Mouse (Mus musculus) small intestine, adult 2 months (tissue): ENCODE results near the gene Vmn1r54. TPM values are rescaled to one million over a fixed set of nuclear protein-coding genes. Genes with fewer than 3 reads are reported as not detected.
"Not testable (repeated sequence)": the region's sequence is repeated elsewhere in the genome, so short reads cannot be mapped to it uniquely, and the experiment has no call there.

ENCODE experiments used
- H3K27ac ChIP-seq: fragments of 200-500 bp; 2 replicates; pipeline ENCODE4 v1.5.1; 2012; ENCODE audit warnings: low read depth, low read length, control low read depth, inconsistent platforms; ENCODE audit not compliant: insufficient read depth
- H3K27me3 ChIP-seq: fragments of 200-500 bp; 2 replicates; pipeline ENCODE4 v1.6.1; 2012; ENCODE audit warnings: mild to moderate bottlenecking, moderate library complexity, low read length, inconsistent platforms; ENCODE audit not compliant: control insufficient read depth, insufficient read depth
- H3K36me3 ChIP-seq: fragments of 200-500 bp; 2 replicates; pipeline ENCODE4 v1.6.1; 2012; ENCODE audit warnings: mild to moderate bottlenecking, low read length, control low read depth, inconsistent platforms; ENCODE audit not compliant: control insufficient read depth, insufficient read depth
- H3K4me1 ChIP-seq: fragments of 200-500 bp; 2 replicates; pipeline ENCODE4 v1.6.1; 2012; ENCODE audit warnings: low read length, inconsistent platforms, mixed read lengths; ENCODE audit not compliant: control insufficient read depth, insufficient read depth, insufficient read length
- H3K4me3 ChIP-seq: fragments of 200-500 bp; 2 replicates; pipeline ENCODE4 v1.5.1; 2012; ENCODE audit warnings: low read depth, mild to moderate bottlenecking, control low read depth, inconsistent platforms, low read length, moderate library complexity
- CTCF ChIP-seq: fragments of 200-500 bp; IDR thresholded peaks from 2 replicates; pipeline ENCODE4 v1.5.1; 2012; ENCODE audit warnings: low read depth, mild to moderate bottlenecking, control low read depth, inconsistent platforms, low read length, moderate library complexity, mixed read lengths; ENCODE audit not compliant: insufficient replicate concordance, insufficient read length; ENCODE audit errors: extremely low read depth
- POLR2A ChIP-seq: fragments of 200-500 bp; IDR thresholded peaks from 2 replicates; pipeline ENCODE4 v1.6.1; 2012; ENCODE audit warnings: low read depth, mild to moderate bottlenecking, control low read depth, inconsistent platforms, low read length, moderate library complexity
- WGBS: fragments of 180-500 bp; shearing (Covaris S2); methylation state at CpG from one replicate; pipeline ENCODE4 v1.1.7; 2018; 5-methylcytosine and 5-hydroxymethylcytosine counted together
- polyA plus RNA-seq: library from polyadenylated mRNA; depleted of rRNA; stranded (reverse); fragments of >200 nt; gene quantifications from 2 replicates; pipeline ENCODE4 v1.2.3, GENCODE M21; 2012; rRNA removed

Gene Vmn1r54
- not detected in 2 replicates for polyA plus RNA-seq

DNA sequence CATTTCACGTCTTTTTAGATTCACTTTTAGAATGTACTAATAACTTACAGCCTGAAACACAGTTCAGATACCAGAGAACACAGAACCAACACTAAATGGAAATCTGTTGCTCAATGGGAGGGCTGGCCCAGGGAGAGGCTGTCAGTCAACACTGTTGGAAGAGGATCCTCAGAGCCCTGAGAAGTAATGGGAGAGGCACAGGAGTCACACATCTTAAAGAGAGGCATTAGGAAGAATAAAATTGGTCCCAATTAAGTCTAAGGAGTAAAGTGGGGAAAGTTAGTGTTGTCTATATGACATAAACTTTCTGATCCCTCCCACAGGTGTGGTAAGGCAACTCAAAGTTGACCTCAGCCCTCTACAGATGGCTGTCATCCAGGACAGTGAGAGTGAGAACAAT, at the start of gene Vmn1r54:
Vmn1r54 (plus strand) TSS at position 301 of the 400 bp plus-strand sequence.
- H3K4me1 ChIP-seq = no peaks in the 10 kb centered on the region
- no peak within 1 kb of the TSS for H3K4me3 ChIP-seq
- H3K27ac ChIP-seq = no peak within 1 kb of the TSS
- H3K36me3 ChIP-seq = no peaks in the 10 kb centered on the region
- H3K27me3 ChIP-seq = no peaks in the 10 kb centered on the region
- 72% methylated on average over 1 of the region's 1 CpGs for WGBS
- TF ChIP-seq POLR2A (no peak), CTCF (no peak)

DNA sequence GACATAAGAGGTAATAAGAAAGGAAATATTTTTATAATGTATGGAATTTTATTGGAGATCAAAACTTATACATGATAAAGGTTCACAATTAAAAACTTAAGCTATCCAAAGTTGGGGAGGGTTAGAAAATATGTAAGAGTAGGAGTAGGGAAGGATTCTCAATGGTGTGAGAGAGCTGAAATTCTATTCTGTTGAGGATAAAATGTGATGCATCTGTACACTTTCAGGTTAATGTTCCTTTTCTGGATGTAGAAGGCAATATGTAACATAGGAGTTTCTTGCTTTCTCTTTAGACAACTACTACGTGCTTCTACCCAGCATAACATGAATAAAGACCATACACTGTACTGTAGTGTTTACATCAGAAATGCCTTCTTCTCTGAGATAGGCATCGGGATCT, 43.6 kb upstream of the Vmn1r54 start, which contains the start of gene V1ra8:
V1ra8 (plus strand) TSS at position 301 of the 400 bp plus-strand sequence.
- not testable (repeated sequence) for H3K4me1 ChIP-seq, H3K27ac ChIP-seq, H3K36me3 ChIP-seq, H3K4me3 ChIP-seq, H3K27me3 ChIP-seq
- WGBS = 81% methylated on average over 2 of the region's 2 CpGs

DNA sequence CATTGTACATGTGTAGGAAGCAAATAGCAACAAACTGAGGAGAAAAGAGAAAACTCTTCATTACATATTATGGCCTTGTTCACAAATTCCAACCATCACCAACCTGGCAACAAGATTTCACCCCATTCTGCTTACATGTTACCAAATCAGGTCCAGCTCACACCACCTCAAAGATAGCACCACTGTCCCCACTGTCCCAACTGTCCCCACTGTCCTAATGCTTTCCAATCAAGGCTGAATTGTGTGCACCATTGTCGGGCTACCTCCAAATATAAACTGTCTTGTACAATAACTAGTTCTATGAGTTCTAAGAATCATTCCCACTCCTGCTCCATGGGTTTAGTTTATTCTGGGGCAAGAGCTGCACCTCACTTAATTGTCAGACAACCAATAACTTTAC, 21.8 kb upstream of the Vmn1r54 start, which contains the start of gene Vmn1r53:
Vmn1r53 (minus strand) TSS at position 101 of the 400 bp plus-strand sequence.
- Histone ChIP-seq H3K4me1 (no peaks in the 10 kb centered on the region), H3K4me3 (no peak within 1 kb of the TSS), H3K27ac (no peak within 1 kb of the TSS), H3K36me3 (no peaks in the 10 kb centered on the region), H3K27me3 (no peaks in the 10 kb centered on the region)
- WGBS = 69% methylated on average over 1 of the region's 1 CpGs
- TF ChIP-seq POLR2A (no peak), CTCF (no peak)

- H3K27ac ChIP-seq, H3K36me3 ChIP-seq, H3K27me3 ChIP-seq, H3K4me3 ChIP-seq, H3K4me1 ChIP-seq: not testable (repeated sequence)
- 66% methylated on average over 4 of the region's 4 CpGs for WGBS
Observed at GRCm38 (mm10) chr6:90232114-90232513, 14.0 kb upstream of the Vmn1r54 start.

GRCm38 (mm10) chr6:90232681-90233080, 13.4 kb upstream of the Vmn1r54 start:
- H3K36me3 ChIP-seq = no peaks in the 10 kb centered on the region
- no peaks in the 10 kb centered on the region for H3K4me1 ChIP-seq
- H3K27ac ChIP-seq = no peak overlapping the region
- peak overlapping the region; percentile 55; the same call in 1 of the 2 replicates for H3K4me3 ChIP-seq
- WGBS = 59% methylated on average over 27 of the region's 27 CpGs
- TF ChIP-seq POLR2A (no peak), CTCF (no peak)
- no peaks in the 10 kb centered on the region for H3K27me3 ChIP-seq

DNA sequence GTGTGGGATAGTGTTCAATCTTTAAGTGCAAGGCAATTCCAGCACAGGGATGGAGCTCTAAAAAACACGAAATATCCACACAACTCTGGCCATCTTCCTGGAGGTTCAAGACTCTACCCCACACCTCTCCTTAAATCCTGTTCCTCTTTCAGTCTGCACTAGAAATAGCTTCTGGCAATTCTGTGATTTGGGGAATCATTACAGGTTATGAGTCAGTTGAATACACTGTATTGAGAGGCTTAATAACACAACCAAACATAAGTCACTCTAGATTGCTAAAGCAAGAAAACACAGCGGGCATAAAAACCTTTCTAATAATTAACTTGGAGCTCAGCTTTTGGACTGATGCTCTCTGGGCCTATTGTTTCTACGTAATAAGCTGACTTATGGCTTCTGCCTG, 2.1 kb upstream of the Vmn1r54 start:
- H3K36me3 ChIP-seq = no peaks in the 10 kb centered on the region
- no peak overlapping the region for H3K27ac ChIP-seq
- H3K4me3 ChIP-seq = no peak overlapping the region
- no peaks in the 10 kb centered on the region for H3K4me1 ChIP-seq
- WGBS = 54% methylated on average over 3 of the region's 3 CpGs
- TF ChIP-seq POLR2A (no peak), CTCF (no peak)
- no peaks in the 10 kb centered on the region for H3K27me3 ChIP-seq

DNA sequence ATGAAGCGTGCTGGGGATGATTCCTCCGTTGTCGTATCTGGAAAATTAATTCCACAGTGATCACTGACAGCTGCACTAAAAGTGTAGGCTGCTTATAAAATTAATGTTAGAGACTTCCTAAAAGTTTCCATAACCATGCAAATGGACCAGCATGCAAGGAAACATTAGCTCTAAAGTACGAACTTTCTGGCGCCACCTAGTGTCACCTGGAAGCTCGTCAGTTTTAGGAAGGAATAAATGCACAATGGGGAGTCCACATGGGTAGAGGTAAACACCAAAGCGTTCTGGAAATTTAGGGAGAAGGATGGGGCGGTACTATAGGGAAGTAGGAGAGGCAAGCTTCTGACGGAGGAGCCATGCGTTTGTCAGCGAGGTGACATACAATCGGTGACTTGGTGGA, 42.2 kb downstream of the Vmn1r54 start:
- Histone ChIP-seq H3K27ac (no peak overlapping the region), H3K4me3 (no peak overlapping the region), H3K36me3 (no peaks in the 10 kb centered on the region), H3K4me1 (no peaks in the 10 kb centered on the region), H3K27me3 (no peaks in the 10 kb centered on the region; the same call in 1 of the 2 replicates)
- TF ChIP-seq POLR2A = no peak
- no peak for TF ChIP-seq CTCF
- WGBS = 55% methylated on average over 12 of the region's 12 CpGs

- Histone ChIP-seq H3K4me3 (no peak within 1 kb of the TSS), H3K27ac (no peak within 1 kb of the TSS), H3K4me1 (no peaks in the 10 kb centered on the region), H3K36me3 (no peaks in the 10 kb centered on the region), H3K27me3 (no peaks in the 10 kb centered on the region)
- TF ChIP-seq CTCF (no peak), POLR2A (no peak)
- 85% methylated on average over 1 of the region's 1 CpGs for WGBS
Observed at GRCm38 (mm10) chr6:90300919-90301318, 54.8 kb downstream of the Vmn1r54 start, which contains the start of gene BC048671. Gene BC048671 (plus strand): TSS chr6:90301219.
